In genomic region chr11:106271794-106272643, GRCm38 (mm10) we compare ENCODE assay signal across 8 mouse cellular contexts. TPM values are rescaled to one million over a fixed set of nuclear protein-coding genes. Genes with fewer than 3 reads are reported as not detected.
DNase-seq lines count a peak whose midpoint lies in the region; ATAC-seq and TF ChIP-seq lines count a peak whose summit lies in the region.

No protein-coding gene starts in this region.

- peak; percentile 42 for DNase-seq in embryo, embryonic 10 days (ENCODE audit: low spot score)
- DNase-seq in embryo, embryonic 9.5 days (ENCODE audit: extremely low spot score): no peak
- DNase-seq in ZHBTc4 (ENCODE audit: low read depth, low spot score): peak; percentile 32
- no peak for DNase-seq in forebrain, embryonic 10.5 days (ENCODE audit: extremely low spot score, low spot score)
- DNase-seq in hindbrain, postnatal 0 days (ENCODE audit: low spot score): peak; percentile 22
- DNase-seq in liver, postnatal 0 days: peak; percentile 69
- DNase-seq in frontal cortex, adult 2 months (ENCODE audit: extremely low spot score in 1 of 2, low spot score in 1 of 2): no peak

- no peak for TF ChIP-seq CTCF in hindbrain, postnatal 0 days (IDR thresholded peaks at IDR 0.05; ENCODE audit: low read depth)
- no peak for TF ChIP-seq CTCF in liver, postnatal 0 days (IDR thresholded peaks at IDR 0.05; ENCODE audit: low read depth)

- H3K27ac ChIP-seq in forebrain, embryonic 10.5 days: peak overlapping the region; percentile 98
- H3K27ac ChIP-seq in hindbrain, postnatal 0 days: peak overlapping the region; percentile 88
- peak overlapping the region; percentile 97 for H3K27ac ChIP-seq in liver, postnatal 0 days (ENCODE audit: low read depth)
- H3K27ac ChIP-seq in neural tube, embryonic 14.5 days (ENCODE audit: low read depth, low read length): peak overlapping the region; percentile 79

- TF ChIP-seq EP300 in liver, postnatal 0 days (IDR thresholded peaks at IDR 0.05; ENCODE audit: low read depth): no peak

- peak; percentile 4; the same call in 1 of the 2 replicates for ATAC-seq in hindbrain, postnatal 0 days
- peak; percentile 38 for ATAC-seq in liver, postnatal 0 days
- ATAC-seq in neural tube, embryonic 14.5 days (ENCODE audit: low read depth): peak; percentile 18

- H3K27me3 ChIP-seq in forebrain, embryonic 10.5 days (ENCODE audit: poor library complexity, severe bottlenecking): peaks cover 5% of the 10 kb centered on the region
- H3K27me3 ChIP-seq in hindbrain, postnatal 0 days (ENCODE audit: insufficient read depth, low read length): no peaks in the 10 kb centered on the region
- H3K27me3 ChIP-seq in liver, postnatal 0 days (ENCODE audit: insufficient read depth, low read length): no peaks in the 10 kb centered on the region
- H3K27me3 ChIP-seq in neural tube, embryonic 14.5 days (ENCODE audit: control insufficient read depth, insufficient read depth, low read length): no peaks in the 10 kb centered on the region

- 3% methylated on average over 41 of the region's 41 CpGs for WGBS in forebrain, embryonic 10.5 days
- WGBS in hindbrain, postnatal 0 days: 3% methylated on average over 41 of the region's 41 CpGs
- under 1% methylated on average over 37 of the region's 41 CpGs for WGBS in liver, postnatal 0 days (ENCODE audit: insufficient replicate concordance)
- WGBS in neural tube, embryonic 14.5 days: 1% methylated on average over 40 of the region's 41 CpGs

- no peaks in the 10 kb centered on the region for H3K9me3 ChIP-seq in forebrain, embryonic 10.5 days
- no peaks in the 10 kb centered on the region for H3K9me3 ChIP-seq in hindbrain, postnatal 0 days (ENCODE audit: low read length)
- H3K9me3 ChIP-seq in liver, postnatal 0 days (ENCODE audit: low read length): no peaks in the 10 kb centered on the region
- no peaks in the 10 kb centered on the region for H3K9me3 ChIP-seq in neural tube, embryonic 14.5 days (ENCODE audit: control insufficient read depth, low read length)

- H3K4me3 ChIP-seq in forebrain, embryonic 10.5 days: peak overlapping the region; percentile 98
- peak overlapping the region; percentile 75 for H3K4me3 ChIP-seq in hindbrain, postnatal 0 days (ENCODE audit: low read length)
- H3K4me3 ChIP-seq in liver, postnatal 0 days (ENCODE audit: low read depth, low read length): peak overlapping the region; percentile 95
- peak overlapping the region; percentile 89 for H3K4me3 ChIP-seq in neural tube, embryonic 14.5 days (ENCODE audit: low read depth, low read length)

- peaks cover 71% of the 10 kb centered on the region for H3K4me1 ChIP-seq in forebrain, embryonic 10.5 days
- peaks cover 30% of the 10 kb centered on the region for H3K4me1 ChIP-seq in hindbrain, postnatal 0 days (ENCODE audit: insufficient read depth, low read length)
- H3K4me1 ChIP-seq in liver, postnatal 0 days (ENCODE audit: insufficient read depth): peaks cover 56% of the 10 kb centered on the region
- peaks cover 31% of the 10 kb centered on the region for H3K4me1 ChIP-seq in neural tube, embryonic 14.5 days (ENCODE audit: control insufficient read depth, insufficient read depth, low read length)

- peak overlapping the region; percentile 84 for H3K4me2 ChIP-seq in hindbrain, postnatal 0 days (ENCODE audit: low read depth, low read length)
- peak overlapping the region; percentile 79 for H3K4me2 ChIP-seq in liver, postnatal 0 days (ENCODE audit: low read depth, low read length)
- peak overlapping the region; percentile 79 for H3K4me2 ChIP-seq in neural tube, embryonic 14.5 days (ENCODE audit: low read depth, low read length)

- H3K9ac ChIP-seq in hindbrain, postnatal 0 days (replicated peaks; ENCODE audit: low read length): peak overlapping the region; percentile 93
- peak overlapping the region; percentile 97 for H3K9ac ChIP-seq in liver, postnatal 0 days (replicated peaks)
- peak overlapping the region; percentile 92 for H3K9ac ChIP-seq in neural tube, embryonic 14.5 days (replicated peaks; ENCODE audit: low read depth, low read length)

- peaks cover 26% of the 10 kb centered on the region for H3K36me3 ChIP-seq in forebrain, embryonic 10.5 days (replicated peaks)
- no peaks in the 10 kb centered on the region for H3K36me3 ChIP-seq in hindbrain, postnatal 0 days (ENCODE audit: insufficient read depth, low read length)
- H3K36me3 ChIP-seq in liver, postnatal 0 days (replicated peaks; ENCODE audit: insufficient read depth, low read length): peaks cover 4% of the 10 kb centered on the region
- H3K36me3 ChIP-seq in neural tube, embryonic 14.5 days (ENCODE audit: control insufficient read depth, insufficient read depth, low read length): no peaks in the 10 kb centered on the region

RNA-seq across cellular contexts. Expression of gene Smarcd2, which starts 0.8 kb away (rescaled TPM):
- 20.5 and 20.7 TPM in 2 replicates for polyA plus RNA-seq in forebrain, embryonic 10.5 days (2016; fragmentation: Nextera tagmentation; extraction: Ambion mirVana)
- total RNA-seq in hindbrain, postnatal 0 days (2014; rRNA removed): 26.8 and 34.1 TPM in 2 replicates
- 10.4 and 12.3 TPM in 2 replicates for polyA plus RNA-seq in hindbrain, postnatal 0 days (2015; fragmentation: Nextera tagmentation; extraction: Ambion mirVana)
- 16.4 and 19.5 TPM in 2 replicates for polyA plus RNA-seq in liver, postnatal 0 days (2015; fragmentation: Nextera tagmentation; extraction: Ambion mirVana)
- polyA plus RNA-seq in neural tube, embryonic 14.5 days (2014; fragmentation: Nextera tagmentation; extraction: Ambion mirVana): 10.3 and 21.4 TPM in 2 replicates
- polyA plus RNA-seq in frontal cortex, adult 2 months (2012; rRNA removed): 32.1 and 33.5 TPM in 2 replicates

RNA-seq across cellular contexts. Expression of gene Tcam1, which starts 4.5 kb away (rescaled TPM):
- 0.15 TPM in 2 replicates for polyA plus RNA-seq in forebrain, embryonic 10.5 days (2016; fragmentation: Nextera tagmentation; extraction: Ambion mirVana)
- total RNA-seq in hindbrain, postnatal 0 days (2014; rRNA removed): 0.05 and 1.3 TPM in 2 replicates
- 0.19 and 0.23 TPM in 2 replicates for polyA plus RNA-seq in hindbrain, postnatal 0 days (2015; fragmentation: Nextera tagmentation; extraction: Ambion mirVana)
- polyA plus RNA-seq in liver, postnatal 0 days (2015; fragmentation: Nextera tagmentation; extraction: Ambion mirVana): 0.07 and 0.09 TPM in 2 replicates
- polyA plus RNA-seq in neural tube, embryonic 14.5 days (2014; fragmentation: Nextera tagmentation; extraction: Ambion mirVana): 0.27 TPM in 1 of 2 replicates, not detected in the other
- polyA plus RNA-seq in frontal cortex, adult 2 months (2012; rRNA removed): 0.23 and 0.28 TPM in 2 replicates

RNA-seq across cellular contexts. Expression of gene Psmc5, which starts 16.1 kb away (rescaled TPM):
- polyA plus RNA-seq in forebrain, embryonic 10.5 days (2016; fragmentation: Nextera tagmentation; extraction: Ambion mirVana): 431 and 435 TPM in 2 replicates
- total RNA-seq in hindbrain, postnatal 0 days (2014; rRNA removed): 55.4 and 58.9 TPM in 2 replicates
- polyA plus RNA-seq in hindbrain, postnatal 0 days (2015; fragmentation: Nextera tagmentation; extraction: Ambion mirVana): 305 and 308 TPM in 2 replicates
- 87.0 and 88.8 TPM in 2 replicates for polyA plus RNA-seq in liver, postnatal 0 days (2015; fragmentation: Nextera tagmentation; extraction: Ambion mirVana)
- 300 and 322 TPM in 2 replicates for polyA plus RNA-seq in neural tube, embryonic 14.5 days (2014; fragmentation: Nextera tagmentation; extraction: Ambion mirVana)
- 229 and 247 TPM in 2 replicates for polyA plus RNA-seq in frontal cortex, adult 2 months (2012; rRNA removed)

RNA-seq across cellular contexts. Expression of gene Ftsj3, which starts 16.1 kb away (rescaled TPM):
- polyA plus RNA-seq in forebrain, embryonic 10.5 days (2016; fragmentation: Nextera tagmentation; extraction: Ambion mirVana): 101 and 102 TPM in 2 replicates
- 24.4 and 55.6 TPM in 2 replicates for total RNA-seq in hindbrain, postnatal 0 days (2014; rRNA removed)
- 28.5 and 29.4 TPM in 2 replicates for polyA plus RNA-seq in hindbrain, postnatal 0 days (2015; fragmentation: Nextera tagmentation; extraction: Ambion mirVana)
- 21.9 and 22.5 TPM in 2 replicates for polyA plus RNA-seq in liver, postnatal 0 days (2015; fragmentation: Nextera tagmentation; extraction: Ambion mirVana)
- 29.6 and 36.3 TPM in 2 replicates for polyA plus RNA-seq in neural tube, embryonic 14.5 days (2014; fragmentation: Nextera tagmentation; extraction: Ambion mirVana)
- 23.7 and 28.1 TPM in 2 replicates for polyA plus RNA-seq in frontal cortex, adult 2 months (2012; rRNA removed)

RNA-seq across cellular contexts. Expression of gene Gh, which starts 29.6 kb away (rescaled TPM):
- polyA plus RNA-seq in forebrain, embryonic 10.5 days (2016; fragmentation: Nextera tagmentation; extraction: Ambion mirVana): not detected in 2 replicates
- not detected in 2 replicates for total RNA-seq in hindbrain, postnatal 0 days (2014; rRNA removed)
- polyA plus RNA-seq in hindbrain, postnatal 0 days (2015; fragmentation: Nextera tagmentation; extraction: Ambion mirVana): not detected in 2 replicates
- polyA plus RNA-seq in liver, postnatal 0 days (2015; fragmentation: Nextera tagmentation; extraction: Ambion mirVana): 0.13 and 0.21 TPM in 2 replicates
- not detected in 2 replicates for polyA plus RNA-seq in neural tube, embryonic 14.5 days (2014; fragmentation: Nextera tagmentation; extraction: Ambion mirVana)
- 2.1 TPM in 1 of 2 replicates, not detected in the other for polyA plus RNA-seq in frontal cortex, adult 2 months (2012; rRNA removed)

Comparison
In these comparisons a context has a peak if more than half of its experiments do, and no peak if none do; other contexts are left out.
1. DNase-seq: peak in embryo, embryonic 10 days (single experiment), ZHBTc4 (single experiment), hindbrain, postnatal 0 days (single experiment) and liver, postnatal 0 days (single experiment); none in embryo, embryonic 9.5 days (single experiment), forebrain, embryonic 10.5 days (single experiment) and frontal cortex, adult 2 months (0 of 2).
2. Peak in every context shown above with its lines, with median percentiles within 50 percentile points of each other: H3K27ac ChIP-seq, H3K4me3 ChIP-seq, ATAC-seq, H3K4me2 ChIP-seq and H3K9ac ChIP-seq.